Mouse (Mus musculus): ENCODE results near the gene Supt5.

The Supt5 gene

GRCm38 (mm10) chr7:28271761-28272160 is 66.8 kb downstream of the Supt5 start:
- ChIA-PET POLR2A (interaction anchor here in 2 of 4 experiments (0.8 to 2.1 kb wide), 4 partner anchors 79 to 122 kb away, joined by 3 to 6 read pairs (median 3); partner anchors contain the start of gene Rps16 (in 2 of the 2)), CTCF (interaction anchor here in 3 of 4 experiments (0.6 to 1.2 kb wide), 5 partner anchors 16 to 245 kb away, joined by 3 to 4 read pairs (median 3); partner anchors contain the start of genes Dll3 (in 1 of the 3) and Selenov (in 1 of the 3))

- POLR2A ChIA-PET: interaction anchor here in 2 of 4 experiments (0.5 to 1.7 kb wide), 6 partner anchors 22 to 1089 kb away, joined by 3 read pairs; partner anchors contain the start of genes Rps16 (in 1 of the 2), Selenov (in 1 of the 2) and Supt5 (in 1 of the 2)
- CTCF ChIA-PET: interaction anchor here in 2 of 4 experiments (0.5 to 1.4 kb wide), 5 partner anchors 8 to 589 kb away, joined by 3 to 4 read pairs (median 3); partner anchors contain the start of gene Eid2b (in 1 of the 2)
These were observed 69.2 kb downstream of the Supt5 start for GRCm38 (mm10) chr7:28269355-28269754.

- ChIA-PET CTCF (interaction anchor here in 2 of 4 experiments (0.5 to 1.9 kb wide), 7 partner anchors 9 to 71 kb away, joined by 3 to 15 read pairs (median 3); partner anchors contain the start of gene Eid2b (in 2 of the 2)), POLR2A (interaction anchor here in 2 of 4 experiments (0.5 to 1.9 kb wide), 7 partner anchors 8 to 1088 kb away, joined by 3 to 7 read pairs (median 3); partner anchors contain the start of genes Eid2b (in 1 of the 2), Rps16 (in 1 of the 2) and Selenov (in 1 of the 2))
These were observed 70.0 kb downstream of the Supt5 start for GRCm38 (mm10) chr7:28268576-28268975.

GRCm38 (mm10) chr7:28268042-28268531 is 70.5 kb downstream of the Supt5 start:
- CTCF ChIA-PET: interaction anchor here (0.5 to 1.9 kb wide), 23 partner anchors 9 to 566 kb away, joined by 3 to 15 read pairs (median 4); partner anchors contain the start of genes Dll3 (in 1 of the 4) and Eid2b (in 1 of the 4)
- POLR2A ChIA-PET: interaction anchor here in 3 of 4 experiments (0.6 to 1.9 kb wide), 34 partner anchors 9 to 616 kb away, joined by 3 to 8 read pairs (median 4); partner anchors contain the start of genes Selenov (in 3 of the 3), Dll3 (in 2 of the 3), Rps16 (in 2 of the 3) and Eid2b (in 1 of the 3)

GRCm38 (mm10) chr7:28267129-28268041 is 71.2 kb downstream of the Supt5 start, which contains the start of gene Eid2:
Gene Eid2, plus strand, starts transcription at chr7:28267881.
- POLR2A ChIA-PET: interaction anchor here in 3 of 4 experiments (0.5 to 1.9 kb wide), 35 partner anchors 10 to 859 kb away, joined by 3 to 8 read pairs (median 4); partner anchors contain the start of genes Rps16 (in 3 of the 3), Selenov (in 3 of the 3), Dll3 (in 2 of the 3) and Dyrk1b (in 1 of the 3)
- CTCF ChIA-PET: interaction anchor here (0.6 to 1.9 kb wide), 20 partner anchors 10 to 566 kb away, joined by 3 to 15 read pairs (median 4); partner anchors contain the start of genes Dll3 (in 1 of the 4) and Eid2b (in 1 of the 4)

- ChIA-PET POLR2A (interaction anchor here in 1 of 4 experiments (1.0 kb wide), 1 partner anchor 86 kb away, joined by 3 read pairs; no protein-coding TSS in a partner anchor), CTCF (no interaction called here)
These were observed 73.2 kb downstream of the Supt5 start for GRCm38 (mm10) chr7:28265391-28265790.
